ENCODE assay signal across 7 mouse cellular contexts in the genomic region with DNA sequence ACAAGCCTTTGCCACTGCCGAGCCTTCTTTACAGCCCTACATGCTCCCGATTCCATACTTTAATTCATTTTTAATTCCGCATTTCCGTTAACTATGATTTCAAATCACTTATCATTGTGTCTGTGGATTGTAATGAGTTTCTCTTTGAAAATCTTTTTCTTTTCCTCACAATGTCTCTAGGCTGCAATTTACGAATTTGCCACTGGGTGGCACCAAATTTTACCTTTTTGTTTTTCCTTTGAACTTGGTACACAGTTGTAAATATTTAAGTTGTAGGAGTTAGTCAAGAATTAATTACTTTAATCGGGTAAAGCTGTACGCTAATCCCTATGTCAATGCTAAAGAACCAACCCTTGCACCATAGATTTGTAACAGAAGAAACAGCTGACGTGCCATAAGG. TPM values are rescaled to one million over a fixed set of nuclear protein-coding genes. Genes with fewer than 3 reads are reported as not detected.
DNase-seq lines count a peak whose midpoint lies in the region; ATAC-seq lines count a peak whose summit lies in the region.

No protein-coding gene starts in this region.

- no peaks in the 10 kb centered on the region for H3K36me3 ChIP-seq in heart, embryonic 16.5 days (ENCODE audit: control insufficient read depth, insufficient read depth)

- H3K9me3 ChIP-seq in heart, embryonic 16.5 days (replicated peaks; ENCODE audit: control insufficient read depth, low read length), result no peaks in the 10 kb centered on the region

- no peaks in the 10 kb centered on the region for H3K4me1 ChIP-seq in heart, embryonic 16.5 days (ENCODE audit: control insufficient read depth, insufficient read depth, low read length)

- H3K4me2 ChIP-seq in heart, embryonic 16.5 days (ENCODE audit: low read depth, low read length), result peak overlapping the region; percentile 47; the same call in 1 of the 2 replicates

- no peaks in the 10 kb centered on the region for H3K27me3 ChIP-seq in heart, embryonic 16.5 days (ENCODE audit: control insufficient read depth, insufficient read depth, low read length)

- DNase-seq in thymus, postnatal 4 days, result peak; percentile 21
- DNase-seq in thymus, postnatal 10 days (ENCODE audit: low spot score in 2 of 2), result no peak
- DNase-seq in cerebellum, adult 8-10 months, result peak; percentile 50
- peak; percentile 45 for DNase-seq in layer of hippocampus, adult 9-10 months (ENCODE audit: low spot score)
- DNase-seq in mesoderm, embryonic 11.5 days (ENCODE audit: low read depth, low spot score), result peak; percentile 41
- DNase-seq in natural killer cell, adult 2 months (ENCODE audit: low spot score in 2 of 2), result no peak

- H3K4me3 ChIP-seq in heart, embryonic 16.5 days (ENCODE audit: low read length), result peak overlapping the region; percentile 34

- H3K9ac ChIP-seq in heart, embryonic 16.5 days (ENCODE audit: low read length), result no peak overlapping the region

- WGBS in heart, embryonic 16.5 days, result 19% methylated on average over 8 of the region's 8 CpGs

- H3K27ac ChIP-seq in heart, embryonic 16.5 days (ENCODE audit: low read length), result no peak overlapping the region

- ATAC-seq in heart, embryonic 16.5 days (replicated peaks; ENCODE audit: extremely low read depth, insufficient read depth, low FRiP score), result no peak

RNA-seq across cellular contexts. Expression of a gene that starts 47.3 kb away (rescaled TPM):
- polyA plus RNA-seq in heart, embryonic 16.5 days (2015; fragmentation: Nextera tagmentation; extraction: Ambion mirVana), result 0.46 and 0.72 TPM in 2 replicates

Comparison
In these comparisons a context has a peak if more than half of its experiments do, and no peak if none do; other contexts are left out.
1. DNase-seq: peak in thymus, postnatal 4 days (single experiment), cerebellum, adult 8-10 months (single experiment), layer of hippocampus, adult 9-10 months (single experiment) and mesoderm, embryonic 11.5 days (single experiment); none in thymus, postnatal 10 days (0 of 2) and natural killer cell, adult 2 months (0 of 2).